Mouse (Mus musculus) bone marrow, adult 2 months (tissue): ENCODE measurements at regions not wholly inside any gene's neighbourhood (a gene's known extent, or its start where the extent isn't known, plus 50 kb on each side); places are given as distances from the start of the nearest gene placed in this dataset.

Experiments
- H3K27ac ChIP-seq: fragments of 200-500 bp; 2 replicates; pipeline ENCODE4 v1.5.1; 2012; ENCODE audit warnings: low read depth, mild to moderate bottlenecking, control low read depth, inconsistent platforms, low read length; ENCODE audit not compliant: control insufficient read depth, poor library complexity, insufficient read depth
- H3K4me1 ChIP-seq: fragments of 200-500 bp; 2 replicates; pipeline ENCODE4 v1.6.1; 2011; ENCODE audit warnings: low read length; ENCODE audit not compliant: control insufficient read depth, insufficient read depth
- H3K4me3 ChIP-seq: fragments of 200-500 bp; replicated peaks from 2 replicates; pipeline ENCODE3; 2011; ENCODE audit warnings: mild to moderate bottlenecking, low read depth, low read length, control low read depth; ENCODE audit not compliant: control insufficient read depth
- CTCF ChIP-seq: fragments of 200-500 bp; IDR thresholded peaks from 2 replicates; pipeline ENCODE4 v1.5.1; 2011; ENCODE audit warnings: low read length, control low read depth; ENCODE audit not compliant: control insufficient read depth, insufficient read depth
- POLR2A ChIP-seq: fragments of 200-500 bp; IDR thresholded peaks from 2 replicates; pipeline ENCODE4 v1.6.1; 2011; ENCODE audit warnings: low read depth, mild to moderate bottlenecking, control low read depth, low read length, borderline replicate concordance; ENCODE audit not compliant: control insufficient read depth
- WGBS: fragments of 180-500 bp; shearing (Covaris S2); methylation state at CpG from one replicate; pipeline ENCODE4 v1.1.7; 2018; 5-methylcytosine and 5-hydroxymethylcytosine counted together

- TF ChIP-seq CTCF (no peak), POLR2A (no peak)
- Histone ChIP-seq H3K4me1 (no peaks in the 10 kb centered on the region), H3K27ac (no peak overlapping the region), H3K4me3 (no peak overlapping the region)
- 76% methylated on average over 3 of the region's 3 CpGs for WGBS
Measured at GRCm38 (mm10) chr16:30663971-30664370, 64.4 kb downstream of the Fam43a start.

GRCm38 (mm10) chr16:30664433-30664832, 64.9 kb downstream of the Fam43a start:
- no peak overlapping the region for H3K27ac ChIP-seq
- no peak overlapping the region for H3K4me3 ChIP-seq
- 70% methylated on average over 4 of the region's 4 CpGs for WGBS
- TF ChIP-seq POLR2A = no peak
- TF ChIP-seq CTCF = no peak
- H3K4me1 ChIP-seq = no peaks in the 10 kb centered on the region

- WGBS = 58% methylated on average over 2 of the region's 2 CpGs
- no peaks in the 10 kb centered on the region for H3K4me1 ChIP-seq
- no peak for TF ChIP-seq POLR2A
- TF ChIP-seq CTCF = no peak
- no peak overlapping the region for H3K4me3 ChIP-seq
- H3K27ac ChIP-seq = no peak overlapping the region
Measured at GRCm38 (mm10) chr16:30665881-30666280, 66.4 kb downstream of the Fam43a start.

GRCm38 (mm10) chr16:30669883-30670282, 70.4 kb downstream of the Fam43a start:
- Histone ChIP-seq H3K4me1 (no peaks in the 10 kb centered on the region), H3K4me3 (no peak overlapping the region), H3K27ac (no peak overlapping the region)
- TF ChIP-seq POLR2A (no peak), CTCF (no peak)
- WGBS = 75% methylated on average over 8 of the region's 8 CpGs

- Histone ChIP-seq H3K4me1 (no peaks in the 10 kb centered on the region), H3K4me3 (no peak overlapping the region), H3K27ac (no peak overlapping the region)
- WGBS = 82% methylated on average over 10 of the region's 10 CpGs
- TF ChIP-seq POLR2A (no peak), CTCF (no peak)
Measured at GRCm38 (mm10) chr16:30671584-30671983, 72.1 kb downstream of the Fam43a start.

- TF ChIP-seq CTCF (no peak), POLR2A (no peak)
- H3K4me3 ChIP-seq = no peak overlapping the region
- H3K27ac ChIP-seq = no peak overlapping the region
- no peaks in the 10 kb centered on the region; the same call in 1 of the 2 replicates for H3K4me1 ChIP-seq
- 48% methylated on average over 15 of the region's 15 CpGs for WGBS
Measured at GRCm38 (mm10) chr16:30672776-30673550, 73.4 kb downstream of the Fam43a start.

- H3K4me3 ChIP-seq = no peak overlapping the region
- H3K27ac ChIP-seq = no peak overlapping the region
- WGBS = 81% methylated on average over 15 of the region's 15 CpGs
- H3K4me1 ChIP-seq = no peaks in the 10 kb centered on the region; the same call in 1 of the 2 replicates
- no peak for TF ChIP-seq POLR2A
- TF ChIP-seq CTCF = no peak
Measured at GRCm38 (mm10) chr16:30673662-30674061, 74.1 kb downstream of the Fam43a start.

GRCm38 (mm10) chr16:30675829-30676228, 76.3 kb downstream of the Fam43a start:
- no peak overlapping the region for H3K4me3 ChIP-seq
- H3K4me1 ChIP-seq = no peaks in the 10 kb centered on the region; the same call in 1 of the 2 replicates
- TF ChIP-seq CTCF (no peak), POLR2A (no peak)
- 3% methylated on average over 4 of the region's 4 CpGs for WGBS
- no peak overlapping the region for H3K27ac ChIP-seq

- WGBS = 76% methylated on average over 4 of the region's 4 CpGs
Measured at GRCm38 (mm10) chr16:30677016-30677415, 77.5 kb downstream of the Fam43a start.

More at GRCm38 (mm10) chr16:30677016-30677415, 77.5 kb downstream of the Fam43a start:
- no peaks in the 10 kb centered on the region; the same call in 1 of the 2 replicates for H3K4me1 ChIP-seq
- TF ChIP-seq POLR2A (no peak), CTCF (no peak)
- H3K4me3 ChIP-seq = no peak overlapping the region
- 0 out of 2 replicates have a peak overlapping the region, but pooled peaks have one; percentile 2 for H3K27ac ChIP-seq
